Mouse (Mus musculus) liver, embryonic 14.5 days (tissue): ENCODE measurements around the gene Git1. TPM values are rescaled to one million over a fixed set of nuclear protein-coding genes. Genes with fewer than 3 reads are reported as not detected.

Source experiments
- ATAC-seq: fragments of 200-750 bp; cut with Nextera tagmentation; 2 replicates; pipeline ENCODE4 v1.8.0; 2017; ENCODE audit warnings: moderate number of reproducible peaks, mild to moderate bottlenecking, moderate library complexity; ENCODE audit not compliant: insufficient read depth
- DNase-seq, 3 experiments: peaks; one replicate each; pipeline ENCODE4 v3.0.0-alpha.2; 2012 to 2013; ENCODE audit warnings: low read depth in 3 of 3, low spot score in 3 of 3
- H3K27ac ChIP-seq: fragments of 300-500 bp; sonication (generic); 2 replicates; pipeline ENCODE4 v1.5.1; 2014; ENCODE audit warnings: moderate library complexity, mild to moderate bottlenecking, control low read depth, inconsistent platforms
- H3K27me3 ChIP-seq: fragments of 300-500 bp; sonication (generic); 2 replicates; pipeline ENCODE4 v1.6.1; 2014; ENCODE audit warnings: mild to moderate bottlenecking, low read length, moderate library complexity; ENCODE audit not compliant: control insufficient read depth, insufficient read depth
- H3K36me3 ChIP-seq: fragments of 300-500 bp; sonication (generic); replicated peaks from 2 replicates; pipeline ENCODE4 v1.6.1; 2014; ENCODE audit warnings: low read depth; ENCODE audit not compliant: control insufficient read depth, insufficient read depth
- H3K4me1 ChIP-seq, 2 experiments: fragments of 200-500 bp in 1 of 2; fragments of 300-500 bp in 1 of 2; sonication (generic) in 1 of 2; replicated peaks; 2 replicates each; pipeline ENCODE4 v1.6.1; 2012 to 2014; ENCODE audit warnings: antibody characterized with exemption in 1 of 2, inconsistent platforms in 1 of 2, low read length in 1 of 2; ENCODE audit not compliant: control insufficient read depth in 2 of 2, insufficient read depth in 2 of 2
- H3K4me2 ChIP-seq: fragments of 300-500 bp; sonication (generic); 2 replicates; pipeline ENCODE4 v1.6.1; 2014; ENCODE audit warnings: low read depth, mild to moderate bottlenecking, control low read depth, moderate library complexity
- H3K4me3 ChIP-seq, 2 experiments: fragments of 200-500 bp in 1 of 2; fragments of 300-500 bp in 1 of 2; sonication (generic) in 1 of 2; 2 replicates each; pipeline ENCODE4 v1.5.1; 2012 to 2014; ENCODE audit warnings: low read depth in 2 of 2, low read length in 2 of 2, mild to moderate bottlenecking in 2 of 2, control low read depth in 1 of 2, inconsistent platforms in 1 of 2, moderate library complexity in 1 of 2; ENCODE audit not compliant: insufficient read depth in 1 of 2
- H3K9ac ChIP-seq: fragments of 300-500 bp; sonication (generic); replicated peaks from 2 replicates; pipeline ENCODE4 v1.6.1; 2014; ENCODE audit warnings: mild to moderate bottlenecking, control low read depth, moderate library complexity
- H3K9me3 ChIP-seq: fragments of 300-500 bp; sonication (generic); 2 replicates; pipeline ENCODE4 v1.6.1; 2016; ENCODE audit warnings: low read length, mixed read lengths; ENCODE audit not compliant: control insufficient read depth
- CTCF ChIP-seq: IDR thresholded peaks from 2 replicates; pipeline ENCODE4 v1.5.1; 2016; ENCODE audit warnings: antibody characterized with exemption, low read depth, control low read depth
- EP300 ChIP-seq: IDR thresholded peaks from 2 replicates; pipeline ENCODE4 v1.6.1; 2016; ENCODE audit warnings: antibody characterized with exemption, low read depth
- WGBS: fragments of 180-500 bp; shearing (Covaris S2); extraction: QIAGEN DNeasy Blood & Tissue Kit; methylation state at CpG from one replicate; pipeline ENCODE4 v1.1.7; 2014; ENCODE audit not compliant: insufficient replicate concordance; 5-methylcytosine and 5-hydroxymethylcytosine counted together
- polyA plus RNA-seq, 2 experiments: library from polyadenylated mRNA; depleted of rRNA in 1 of 2; stranded (reverse) in 1 of 2; unstranded in 1 of 2; fragments of >200 nt; fragmentation: Nextera tagmentation in 1 of 2; extraction: Ambion mirVana in 1 of 2; gene quantifications; 2 replicates each; pipeline versions ENCODE4 v1.2.1 to v1.2.3; 2012 to 2014

Git1 gene
- polyA plus RNA-seq (2012; rRNA removed) = 6.3 and 7.3 TPM in 2 replicates
- 2.2 TPM in 2 replicates for polyA plus RNA-seq (2014; fragmentation: Nextera tagmentation; extraction: Ambion mirVana)

DNA sequence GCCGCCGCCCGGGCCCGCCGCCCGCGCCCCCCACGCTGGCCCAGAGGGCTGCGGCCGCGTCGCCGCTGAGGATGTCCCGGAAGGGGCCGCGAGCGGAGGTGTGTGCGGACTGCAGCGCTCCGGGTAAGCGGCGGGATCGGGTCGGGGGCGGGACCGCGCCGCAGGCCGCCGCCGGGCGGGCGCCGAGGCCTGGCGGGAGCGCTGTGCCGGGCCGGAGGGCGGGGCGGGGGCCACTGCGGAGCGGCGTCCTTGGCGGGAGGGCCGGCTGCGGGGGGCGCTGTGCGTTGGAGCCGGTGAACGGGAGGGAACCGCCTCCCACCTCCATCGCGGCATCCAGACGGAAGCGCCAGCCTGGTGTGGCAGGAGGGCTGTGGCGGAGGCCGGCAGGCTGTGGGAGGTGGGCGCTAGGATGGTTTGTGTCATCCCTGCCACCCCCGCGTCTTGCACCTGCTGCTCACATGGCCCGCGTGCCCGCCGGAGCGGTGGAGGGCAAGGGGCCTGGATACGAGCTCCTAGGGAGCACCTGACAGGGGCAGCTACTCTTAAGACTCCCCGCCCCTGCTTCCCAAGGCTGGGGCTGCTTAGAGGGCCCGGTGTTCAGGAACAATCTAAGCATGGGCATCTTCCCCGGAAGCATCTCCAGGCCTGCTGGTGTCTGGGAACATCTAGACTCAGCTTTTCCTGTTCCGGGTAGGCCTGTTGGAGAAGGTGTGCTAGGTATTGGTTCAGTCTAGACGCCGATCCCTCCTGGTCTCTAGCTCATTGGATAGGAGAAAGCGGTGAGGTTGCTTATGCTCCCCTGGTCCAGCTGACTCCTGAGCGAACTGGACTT lies at the start of gene Git1:
Gene Git1, plus strand, starts transcription at position 51 of the 832 bp plus-strand sequence.
- Histone ChIP-seq H3K27ac (peak within 1 kb of the TSS; percentile 35), H3K4me2 (peak within 1 kb of the TSS; percentile 82), H3K9me3 (no peaks in the 10 kb centered on the region), H3K4me3 (peak within 1 kb of the TSS; percentile 62 to 82), H3K27me3 (peaks cover 19% of the 10 kb centered on the region), H3K9ac (peak within 1 kb of the TSS; percentile 71), H3K4me1 (peaks cover 7 to 32% of the 10 kb centered on the region in 2 experiments; a peak in 3 of 4 replicates), H3K36me3 (no peaks in the 10 kb centered on the region)
- no peak for DNase-seq
- no peak for TF ChIP-seq EP300
- TF ChIP-seq CTCF = no peak
- under 1% methylated on average over 67 of the region's 74 CpGs for WGBS
- ATAC-seq = peak; percentile 19; the same call in 1 of the 2 replicates

GRCm38 (mm10) chr11:77444939-77445338 lies 48.4 kb upstream of the Git1 start:
- Histone ChIP-seq H3K36me3 (peaks cover 2% of the 10 kb centered on the region; the same call in 1 of the 2 replicates), H3K9ac (no peak overlapping the region), H3K9me3 (no peaks in the 10 kb centered on the region), H3K27ac (no peak overlapping the region), H3K4me2 (no peak overlapping the region), H3K27me3 (no peaks in the 10 kb centered on the region), H3K4me1 (peaks cover 12% of the 10 kb centered on the region in 2 experiments; a peak in 3 of 4 replicates), H3K4me3 (no peak overlapping the region)
- 41% methylated on average over 2 of the region's 2 CpGs for WGBS
- no peak for DNase-seq
- TF ChIP-seq CTCF (no peak), EP300 (no peak)
- ATAC-seq = no peak

DNA sequence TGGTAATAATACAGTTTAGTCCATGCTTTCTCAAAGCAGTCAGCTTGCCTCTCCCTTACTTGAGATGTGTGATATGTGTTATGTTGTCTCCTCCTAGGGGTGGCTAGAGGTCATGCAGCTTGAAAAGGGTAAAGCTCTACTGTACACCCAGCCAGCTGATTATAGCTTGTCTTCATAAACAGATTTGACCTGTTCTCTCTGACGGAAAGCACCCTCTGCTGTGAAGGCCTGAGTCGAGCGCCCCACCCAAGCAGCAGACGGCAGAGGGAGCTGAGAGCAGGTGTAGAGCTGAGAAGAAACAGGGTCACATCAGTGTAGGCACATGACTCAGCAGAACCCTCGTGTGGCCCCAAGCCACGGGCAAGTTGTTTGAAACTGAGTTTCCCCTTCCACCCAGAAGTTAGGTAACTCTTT lies 46.7 kb upstream of the Git1 start:
- ATAC-seq (peak; percentile 89), DNase-seq (peak; percentile 46 to 70 (median 60))
- no peaks in the 10 kb centered on the region for H3K27me3 ChIP-seq
- H3K4me2 ChIP-seq = no peak overlapping the region
- H3K4me3 ChIP-seq = no peak overlapping the region
- peaks cover 2% of the 10 kb centered on the region; the same call in 1 of the 2 replicates for H3K36me3 ChIP-seq
- H3K4me1 ChIP-seq = peaks cover 12% of the 10 kb centered on the region in 2 experiments; a peak in 3 of 4 replicates
- H3K9me3 ChIP-seq = no peaks in the 10 kb centered on the region
- no peak overlapping the region for H3K9ac ChIP-seq
- no peak for TF ChIP-seq EP300
- peak; percentile 83 for TF ChIP-seq CTCF
- 7% methylated on average over 6 of the region's 6 CpGs for WGBS
- H3K27ac ChIP-seq = peak overlapping the region; percentile 55

- no peak for DNase-seq
- Histone ChIP-seq H3K4me2 (no peak overlapping the region), H3K9me3 (no peaks in the 10 kb centered on the region), H3K27ac (no peak overlapping the region), H3K27me3 (no peaks in the 10 kb centered on the region), H3K4me1 (peaks cover 12% of the 10 kb centered on the region in 2 experiments; a peak in 3 of 4 replicates), H3K36me3 (peaks cover 3% of the 10 kb centered on the region; the same call in 1 of the 2 replicates), H3K9ac (no peak overlapping the region), H3K4me3 (no peak overlapping the region)
- 73% methylated on average over 7 of the region's 7 CpGs for WGBS
- ATAC-seq = no peak
- TF ChIP-seq CTCF = no peak
- no peak for TF ChIP-seq EP300
Measured at GRCm38 (mm10) chr11:77449224-77449623, 44.1 kb upstream of the Git1 start.

DNA sequence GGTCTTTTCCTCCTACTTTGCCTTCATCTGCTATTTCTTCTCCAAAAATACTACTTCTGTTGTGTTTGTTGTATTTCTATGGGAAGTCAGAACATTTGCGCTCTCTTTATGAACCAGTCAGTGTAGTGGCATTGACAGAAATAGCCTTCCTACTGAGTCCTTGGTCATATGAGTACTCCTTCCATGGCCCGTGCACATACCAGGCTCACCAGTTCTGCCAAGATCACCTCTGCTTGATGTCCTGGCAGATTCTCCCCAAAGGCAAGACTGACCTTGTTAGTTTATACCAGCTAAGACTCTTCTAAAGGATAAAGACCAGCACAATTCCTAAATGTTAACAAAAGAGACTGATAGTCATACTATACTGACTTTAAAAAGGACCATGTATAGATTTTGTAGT lies 41.7 kb upstream of the Git1 start:
- WGBS = 74% methylated on average over 2 of the region's 2 CpGs

More for the DNA sequence above, 41.7 kb upstream of the Git1 start:
- Histone ChIP-seq H3K27me3 (no peaks in the 10 kb centered on the region), H3K27ac (no peak overlapping the region), H3K36me3 (peaks cover 5% of the 10 kb centered on the region; the same call in 1 of the 2 replicates), H3K4me2 (no peak overlapping the region), H3K4me3 (no peak overlapping the region), H3K9me3 (no peaks in the 10 kb centered on the region), H3K4me1 (peaks cover 4% of the 10 kb centered on the region in 2 experiments; a peak in 2 of 4 replicates), H3K9ac (no peak overlapping the region)
- DNase-seq (no peak), ATAC-seq (no peak)
- no peak for TF ChIP-seq CTCF
